ENCODE assay signal across 19 mouse cellular contexts in genomic region chr1:132246137-132246536, GRCm38 (mm10). TPM values are rescaled to one million over a fixed set of nuclear protein-coding genes. Genes with fewer than 3 reads are reported as not detected.
A peak's percentile ranks its signal among the peaks of the same experiment; 100 is the strongest.
DNase-seq lines count a peak whose midpoint lies in the region; ATAC-seq and TF ChIP-seq lines count a peak whose summit lies in the region.
"Had no signal": no experiment of that assay in that cellular context is flagged by ENCODE, and none has a peak within 500 bp of the region (broad histone marks: within the 10 kb centered on the region; RNA-seq: fewer than 3 reads in every experiment).

No protein-coding gene starts in this region.

- H3K4me1 ChIP-seq in lung, embryonic 14.5 days (ENCODE audit: insufficient read depth), result no peaks in the 10 kb centered on the region
- no peaks in the 10 kb centered on the region for H3K4me1 ChIP-seq in lung, adult 2 months (ENCODE audit: control insufficient read depth, insufficient read depth, low read length)
- H3K4me1 ChIP-seq in heart, embryonic 10.5 days, result peaks cover 11% of the 10 kb centered on the region; the same call in 1 of the 2 replicates
- peaks cover 28% of the 10 kb centered on the region for H3K4me1 ChIP-seq in liver, embryonic 15.5 days (replicated peaks)
- H3K4me1 ChIP-seq in thymus, adult 2 months (replicated peaks; ENCODE audit: control insufficient read depth, insufficient read depth, low read length), result no peaks in the 10 kb centered on the region
- H3K4me1 ChIP-seq: embryonic facial prominence, embryonic 15.5 days; hindbrain, embryonic 12.5 days; stomach, embryonic 15.5 days had no signal

- TF ChIP-seq CTCF in lung, embryonic 14.5 days (IDR thresholded peaks at IDR 0.05; ENCODE audit: low read depth), result no peak
- TF ChIP-seq CTCF in lung, adult 2 months (IDR thresholded peaks at IDR 0.05; ENCODE audit: insufficient read depth, low read length), result no peak
- no peak for TF ChIP-seq CTCF in thymus, adult 2 months (IDR thresholded peaks at IDR 0.05; ENCODE audit: borderline replicate concordance, control insufficient read depth, extremely low read depth, insufficient read depth, low read length, poor library complexity)

- no peak overlapping the region for H3K9ac ChIP-seq in lung, embryonic 14.5 days
- no peak overlapping the region for H3K9ac ChIP-seq in liver, embryonic 15.5 days
- H3K9ac ChIP-seq: embryonic facial prominence, embryonic 15.5 days; hindbrain, embryonic 12.5 days; stomach, embryonic 15.5 days had no signal

- no peaks in the 10 kb centered on the region for H3K9me3 ChIP-seq in lung, embryonic 14.5 days (ENCODE audit: low read depth, low read length)
- no peaks in the 10 kb centered on the region for H3K9me3 ChIP-seq in heart, embryonic 10.5 days
- no peaks in the 10 kb centered on the region for H3K9me3 ChIP-seq in liver, embryonic 15.5 days (replicated peaks)
- H3K9me3 ChIP-seq: embryonic facial prominence, embryonic 15.5 days; hindbrain, embryonic 12.5 days; stomach, embryonic 15.5 days had no signal

- DNase-seq in lung, embryonic 14.5 days, result no peak
- no peak for DNase-seq in lung, adult 2 months
- DNase-seq in heart, embryonic 10.5 days (ENCODE audit: low spot score), result peak; percentile 66
- DNase-seq in adrenal gland, adult (ENCODE audit: inconsistent age in 2 of 2, low spot score in 1 of 2), result no peak
- DNase-seq in MN1 (ENCODE audit: low spot score), result no peak
- no peak for DNase-seq in thymus, adult 2 months
- DNase-seq: adrenal gland, postnatal 25 days; gastrocnemius, postnatal 36 days; kidney, postnatal 4 days; thymus, postnatal 4 days had no signal

- H3K4me2 ChIP-seq in lung, embryonic 14.5 days, result no peak overlapping the region
- H3K4me2 ChIP-seq in liver, embryonic 15.5 days, result no peak overlapping the region
- H3K4me2 ChIP-seq: embryonic facial prominence, embryonic 15.5 days; hindbrain, embryonic 12.5 days; stomach, embryonic 15.5 days had no signal

- no peak overlapping the region for H3K4me3 ChIP-seq in lung, embryonic 14.5 days (ENCODE audit: low read depth, low read length)
- H3K4me3 ChIP-seq in lung, adult 2 months (replicated peaks; ENCODE audit: extremely low read depth, low read depth, low read length), result no peak overlapping the region
- no peak overlapping the region for H3K4me3 ChIP-seq in heart, embryonic 10.5 days
- no peak overlapping the region for H3K4me3 ChIP-seq in liver, embryonic 15.5 days (replicated peaks)
- H3K4me3 ChIP-seq in thymus, adult 2 months (ENCODE audit: control insufficient read depth, insufficient read depth, low read length), result no peak overlapping the region
- H3K4me3 ChIP-seq: embryonic facial prominence, embryonic 15.5 days; hindbrain, embryonic 12.5 days; stomach, embryonic 15.5 days had no signal

- TF ChIP-seq POLR2A in lung, adult 2 months (IDR thresholded peaks at IDR 0.05; ENCODE audit: borderline replicate concordance, extremely low read depth, low read depth, low read length), result no peak
- no peak for TF ChIP-seq POLR2A in thymus, adult 2 months (IDR thresholded peaks at IDR 0.05; ENCODE audit: control insufficient read depth, extremely low read depth, insufficient read depth, low read length, poor library complexity)

- 33% methylated on average over 6 of the region's 6 CpGs for whole genome bisulfite sequencing in lung, embryonic 14.5 days
- WGBS in lung, adult 2 months, result 48% methylated on average over 6 of the region's 6 CpGs
- 30% methylated on average over 6 of the region's 6 CpGs for WGBS in heart, embryonic 10.5 days
- 17% methylated on average over 6 of the region's 6 CpGs for WGBS in liver, embryonic 15.5 days (ENCODE audit: insufficient replicate concordance)
- WGBS in thymus, adult 2 months, result 36% methylated on average over 6 of the region's 6 CpGs

- H3K36me3 ChIP-seq in lung, embryonic 14.5 days (ENCODE audit: insufficient read depth), result no peaks in the 10 kb centered on the region
- no peaks in the 10 kb centered on the region for H3K36me3 ChIP-seq in heart, embryonic 10.5 days
- H3K36me3 ChIP-seq in liver, embryonic 15.5 days (replicated peaks), result no peaks in the 10 kb centered on the region
- H3K36me3 ChIP-seq in thymus, adult 2 months (ENCODE audit: control insufficient read depth, insufficient read depth, low read length), result no peaks in the 10 kb centered on the region
- H3K36me3 ChIP-seq: embryonic facial prominence, embryonic 15.5 days; hindbrain, embryonic 12.5 days; stomach, embryonic 15.5 days had no signal

- peak; percentile 8; the same call in 1 of the 2 replicates for ATAC-seq in lung, embryonic 14.5 days (ENCODE audit: insufficient read depth)
- ATAC-seq in liver, embryonic 15.5 days (ENCODE audit: insufficient read depth), result peak; percentile 58
- peak; percentile 74 for ATAC-seq in megakaryocyte-erythroid progenitor cell, adult 5-6 weeks (replicated peaks; ENCODE audit: low FRiP score, low TSS enrichment, poor library complexity, severe bottlenecking)
- ATAC-seq: forebrain, embryonic 14.5 days had no signal

- H3K27me3 ChIP-seq in lung, embryonic 14.5 days (ENCODE audit: insufficient read depth, low read length), result no peaks in the 10 kb centered on the region
- H3K27me3 ChIP-seq in heart, embryonic 10.5 days (ENCODE audit: insufficient read depth, poor library complexity, severe bottlenecking), result peaks cover 6% of the 10 kb centered on the region; the same call in 1 of the 2 replicates
- no peaks in the 10 kb centered on the region for H3K27me3 ChIP-seq in liver, embryonic 15.5 days
- no peaks in the 10 kb centered on the region for H3K27me3 ChIP-seq in thymus, adult 2 months (ENCODE audit: control insufficient read depth, insufficient read depth, low read length)
- H3K27me3 ChIP-seq: embryonic facial prominence, embryonic 15.5 days; hindbrain, embryonic 12.5 days; stomach, embryonic 15.5 days had no signal

- no peak overlapping the region for H3K27ac ChIP-seq in lung, embryonic 14.5 days (ENCODE audit: low read depth)
- no peak overlapping the region for H3K27ac ChIP-seq in heart, embryonic 10.5 days
- H3K27ac ChIP-seq in liver, embryonic 15.5 days (replicated peaks), result no peak overlapping the region
- no peak overlapping the region for H3K27ac ChIP-seq in thymus, adult 2 months (ENCODE audit: control insufficient read depth, insufficient read depth, low read length)
- H3K27ac ChIP-seq: embryonic facial prominence, embryonic 15.5 days; hindbrain, embryonic 12.5 days; macrophage; stomach, embryonic 15.5 days had no signal

RNA-seq across cellular contexts. Expression of gene Gm10188, which starts 16.6 kb away (rescaled TPM):
- polyA plus RNA-seq in lung, embryonic 14.5 days (2014; fragmentation: Nextera tagmentation; extraction: Ambion mirVana), result not detected in 2 replicates
- not detected in 2 replicates for polyA plus RNA-seq in lung, adult 2 months (2012; rRNA removed)
- polyA plus RNA-seq in heart, embryonic 10.5 days (2016; fragmentation: Nextera tagmentation; extraction: Ambion mirVana), result not detected in 2 replicates
- not detected in 2 replicates for polyA plus RNA-seq in liver, embryonic 15.5 days (2015; fragmentation: Nextera tagmentation; extraction: Ambion mirVana)
- total RNA-seq in megakaryocyte-erythroid progenitor cell, adult 5-6 weeks (2014; fragmentation: Nextera tagmentation), result not detected in 2 replicates
- total RNA-seq in megakaryocyte-erythroid progenitor cell, adult 5-6 weeks (2017), result not detected in 2 replicates
- polyA plus RNA-seq in thymus, adult 2 months (2012; rRNA removed), result not detected in 2 replicates
- total RNA-seq: adrenal gland, postnatal 25 days; CH12.LX; gastrocnemius, postnatal 36 days; left cerebral cortex, postnatal 14 days had no signal
- polyA plus RNA-seq: embryonic facial prominence, embryonic 15.5 days; forebrain, embryonic 14.5 days; macrophage; stomach, embryonic 15.5 days had no signal

RNA-seq across cellular contexts. Expression of gene Klhdc8a, which starts 52.3 kb away (rescaled TPM):
- polyA plus RNA-seq in lung, embryonic 14.5 days (2014; fragmentation: Nextera tagmentation; extraction: Ambion mirVana), result 0.46 and 0.54 TPM in 2 replicates
- 3.2 and 4.6 TPM in 2 replicates for polyA plus RNA-seq in lung, adult 2 months (2012; rRNA removed)
- 0.26 and 0.60 TPM in 2 replicates for polyA plus RNA-seq in heart, embryonic 10.5 days (2016; fragmentation: Nextera tagmentation; extraction: Ambion mirVana)
- 0.07 and 0.08 TPM in 2 replicates for polyA plus RNA-seq in liver, embryonic 15.5 days (2015; fragmentation: Nextera tagmentation; extraction: Ambion mirVana)
- total RNA-seq in megakaryocyte-erythroid progenitor cell, adult 5-6 weeks (2014; fragmentation: Nextera tagmentation), result not detected in 2 replicates
- not detected in 2 replicates for total RNA-seq in megakaryocyte-erythroid progenitor cell, adult 5-6 weeks (2017)
- 5.5 and 6.6 TPM in 2 replicates for polyA plus RNA-seq in thymus, adult 2 months (2012; rRNA removed)
- total RNA-seq: CH12.LX had no signal
- polyA plus RNA-seq: macrophage had no signal

RNA-seq across cellular contexts. Expression of gene AC124108.1, which starts 54.9 kb away (rescaled TPM):
- 0.78 and 1.0 TPM in 2 replicates for polyA plus RNA-seq in lung, embryonic 14.5 days (2014; fragmentation: Nextera tagmentation; extraction: Ambion mirVana)
- not detected in 2 replicates for polyA plus RNA-seq in lung, adult 2 months (2012; rRNA removed)
- polyA plus RNA-seq in heart, embryonic 10.5 days (2016; fragmentation: Nextera tagmentation; extraction: Ambion mirVana), result 0.05 TPM in 1 of 2 replicates, not detected in the other
- polyA plus RNA-seq in liver, embryonic 15.5 days (2015; fragmentation: Nextera tagmentation; extraction: Ambion mirVana), result not detected in 2 replicates
- total RNA-seq in megakaryocyte-erythroid progenitor cell, adult 5-6 weeks (2014; fragmentation: Nextera tagmentation), result not detected in 2 replicates
- not detected in 2 replicates for total RNA-seq in megakaryocyte-erythroid progenitor cell, adult 5-6 weeks (2017)
- 0.03 TPM in 1 of 2 replicates, not detected in the other for polyA plus RNA-seq in thymus, adult 2 months (2012; rRNA removed)
- total RNA-seq: adrenal gland, postnatal 25 days; CH12.LX; gastrocnemius, postnatal 36 days had no signal
- polyA plus RNA-seq: macrophage had no signal

RNA-seq across cellular contexts. Expression of gene Lemd1, which starts 54.9 kb away (rescaled TPM):
- 1.9 and 3.1 TPM in 2 replicates for polyA plus RNA-seq in lung, embryonic 14.5 days (2014; fragmentation: Nextera tagmentation; extraction: Ambion mirVana)
- polyA plus RNA-seq in lung, adult 2 months (2012; rRNA removed), result not detected in 2 replicates
- polyA plus RNA-seq in heart, embryonic 10.5 days (2016; fragmentation: Nextera tagmentation; extraction: Ambion mirVana), result 0.12 and 0.49 TPM in 2 replicates
- polyA plus RNA-seq in liver, embryonic 15.5 days (2015; fragmentation: Nextera tagmentation; extraction: Ambion mirVana), result not detected in 2 replicates
- total RNA-seq in megakaryocyte-erythroid progenitor cell, adult 5-6 weeks (2014; fragmentation: Nextera tagmentation), result not detected in 2 replicates
- total RNA-seq in megakaryocyte-erythroid progenitor cell, adult 5-6 weeks (2017), result not detected in 2 replicates
- polyA plus RNA-seq in thymus, adult 2 months (2012; rRNA removed), result not detected in 2 replicates
- total RNA-seq: adrenal gland, postnatal 25 days; CH12.LX; gastrocnemius, postnatal 36 days had no signal
- polyA plus RNA-seq: macrophage had no signal

Comparison
In these comparisons a context has a peak if more than half of its experiments do, and no peak if none do; other contexts are left out.
1. ATAC-seq: peak in every context shown above with its lines; median percentile 74 in megakaryocyte-erythroid progenitor cell, adult 5-6 weeks; 58 in liver, embryonic 15.5 days; 8 in lung, embryonic 14.5 days.